Mouse (Mus musculus) mouse trophoblast stem cell (cell line): ENCODE measurements around the gene Scamp2.

Experiments
- in situ Hi-C, 2 experiments: fragments of 300-500 bp; cut with MseI, MboI; formaldehyde crosslinking; loops; 2 replicates in 1 of 2; 3 replicates in 1 of 2; pipeline ENCODE4 v1.15.1; 2025

Gene Scamp2

GRCm38 (mm10) chr9:57593454-57594173, 32.9 kb downstream of the Scamp2 start:
- in situ Hi-C loops, result no loop called here

- in situ Hi-C loops, result no loop called here
These were observed 33.4 kb downstream of the Scamp2 start for GRCm38 (mm10) chr9:57594174-57594509.

- in situ Hi-C loops, result no loop called here
These were observed 36.5 kb downstream of the Scamp2 start for GRCm38 (mm10) chr9:57597265-57597664.

- in situ Hi-C loops, result no loop called here
These were observed 37.2 kb downstream of the Scamp2 start for GRCm38 (mm10) chr9:57597929-57598382.

GRCm38 (mm10) chr9:57598851-57599563, 38.3 kb downstream of the Scamp2 start:
- in situ Hi-C loops, result no loop called here

- in situ Hi-C loops, result no loop called here
These were observed 40.0 kb downstream of the Scamp2 start for GRCm38 (mm10) chr9:57600620-57601352.

- in situ Hi-C loops, result no loop called here
These were observed 40.6 kb downstream of the Scamp2 start for GRCm38 (mm10) chr9:57601353-57601706.

GRCm38 (mm10) chr9:57602098-57602497, 41.4 kb downstream of the Scamp2 start:
- in situ Hi-C loops, result no loop called here

- in situ Hi-C loops, result no loop called here
These were observed 44.1 kb downstream of the Scamp2 start for GRCm38 (mm10) chr9:57604875-57605274.

GRCm38 (mm10) chr9:57605503-57605902, 44.8 kb downstream of the Scamp2 start:
- in situ Hi-C loops, result no loop called here

- in situ Hi-C loops, result no loop called here
These were observed 45.6 kb downstream of the Scamp2 start, which contains the start of gene Cplx3 for GRCm38 (mm10) chr9:57606139-57606851. Gene Cplx3, minus strand, starts transcription at chr9:57606281.

- in situ Hi-C loops, result no loop called here
These were observed 49.1 kb downstream of the Scamp2 start for GRCm38 (mm10) chr9:57609803-57610202.

GRCm38 (mm10) chr9:57610359-57610826, 49.6 kb downstream of the Scamp2 start:
- in situ Hi-C loops, result no loop called here

GRCm38 (mm10) chr9:57612587-57612986, 51.8 kb downstream of the Scamp2 start:
- in situ Hi-C loops, result no loop called here

- in situ Hi-C loops, result no loop called here
These were observed 53.2 kb downstream of the Scamp2 start for GRCm38 (mm10) chr9:57613975-57614374.

GRCm38 (mm10) chr9:57614786-57615185, 54.0 kb downstream of the Scamp2 start:
- in situ Hi-C loops, result no loop called here

GRCm38 (mm10) chr9:57617556-57618169, 56.9 kb downstream of the Scamp2 start:
- in situ Hi-C loops, result no loop called here

- in situ Hi-C loops, result no loop called here
These were observed 58.1 kb downstream of the Scamp2 start for GRCm38 (mm10) chr9:57618854-57619253.

GRCm38 (mm10) chr9:57620674-57621073, 59.9 kb downstream of the Scamp2 start, which contains the start of gene Lman1l:
Gene Lman1l, minus strand, starts transcription at chr9:57620774.
- in situ Hi-C loops, result no loop called here

GRCm38 (mm10) chr9:57624295-57624694, 63.6 kb downstream of the Scamp2 start:
- in situ Hi-C loops, result no loop called here
